Mouse (Mus musculus) activated CD4-positive, CD25-positive, alpha-beta regulatory T cell, adult 4 months (primary cell): ENCODE measurements around the gene Agpat2. TPM values are rescaled to one million over a fixed set of nuclear protein-coding genes. Genes with fewer than 3 reads are reported as not detected.

Source experiments
- ATAC-seq: one replicate; pipeline ENCODE4 v1.8.0; 2017
- polyA plus RNA-seq, 2 experiments: library from polyadenylated mRNA; unstranded; fragments of 100-300 nt; shearing (Covaris generic); gene quantifications; one replicate each; pipeline ENCODE4 v1.2.1; 2017

Gene Agpat2
- 10 to 100 TPM in 1 of 2 experiments, 1 to 10 TPM in 1; 8.2 to 11.0 TPM for polyA plus RNA-seq

- ATAC-seq: peak; percentile 71
These were observed at the start of gene Agpat2 for GRCm38 (mm10) chr2:26603720-26604671. Gene Agpat2, minus strand, starts transcription at chr2:26604417.

GRCm38 (mm10) chr2:26646643-26647293 is 42.6 kb upstream of the Agpat2 start:
- ATAC-seq: peak; percentile 96

- ATAC-seq: no peak
These were observed 39.7 kb upstream of the Agpat2 start for GRCm38 (mm10) chr2:26643942-26644341.

DNA sequence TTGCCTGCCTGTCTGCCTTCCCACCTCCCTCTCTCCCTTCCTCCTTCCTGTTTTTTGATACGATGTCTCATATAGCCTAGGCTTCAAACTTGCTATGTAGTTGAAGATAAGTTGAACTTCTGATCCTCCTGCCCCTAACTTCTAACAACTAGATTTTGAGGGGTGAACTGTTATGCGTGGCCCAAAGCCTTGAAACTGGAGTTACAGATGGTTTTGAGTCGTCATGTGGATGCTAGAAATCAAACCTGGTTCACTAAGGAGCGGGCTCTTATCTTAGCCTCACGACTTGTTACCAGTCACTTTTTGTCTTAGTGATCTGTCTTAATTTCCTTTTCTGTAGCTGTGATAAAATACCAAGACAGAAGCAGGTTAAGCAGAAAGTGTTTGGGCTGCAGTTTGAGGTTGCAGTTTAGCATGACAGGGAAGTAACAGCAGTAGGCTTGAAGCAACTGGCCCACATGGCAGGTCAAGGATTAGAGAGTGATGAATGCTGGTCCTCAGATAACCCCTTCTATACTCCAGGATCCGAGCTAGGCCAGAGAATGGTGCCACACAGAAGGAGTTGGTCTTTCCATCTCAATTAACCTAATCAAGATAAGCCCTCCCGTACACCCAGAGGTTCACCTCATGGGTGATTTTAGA is 36.9 kb upstream of the Agpat2 start:
- no peak for ATAC-seq

DNA sequence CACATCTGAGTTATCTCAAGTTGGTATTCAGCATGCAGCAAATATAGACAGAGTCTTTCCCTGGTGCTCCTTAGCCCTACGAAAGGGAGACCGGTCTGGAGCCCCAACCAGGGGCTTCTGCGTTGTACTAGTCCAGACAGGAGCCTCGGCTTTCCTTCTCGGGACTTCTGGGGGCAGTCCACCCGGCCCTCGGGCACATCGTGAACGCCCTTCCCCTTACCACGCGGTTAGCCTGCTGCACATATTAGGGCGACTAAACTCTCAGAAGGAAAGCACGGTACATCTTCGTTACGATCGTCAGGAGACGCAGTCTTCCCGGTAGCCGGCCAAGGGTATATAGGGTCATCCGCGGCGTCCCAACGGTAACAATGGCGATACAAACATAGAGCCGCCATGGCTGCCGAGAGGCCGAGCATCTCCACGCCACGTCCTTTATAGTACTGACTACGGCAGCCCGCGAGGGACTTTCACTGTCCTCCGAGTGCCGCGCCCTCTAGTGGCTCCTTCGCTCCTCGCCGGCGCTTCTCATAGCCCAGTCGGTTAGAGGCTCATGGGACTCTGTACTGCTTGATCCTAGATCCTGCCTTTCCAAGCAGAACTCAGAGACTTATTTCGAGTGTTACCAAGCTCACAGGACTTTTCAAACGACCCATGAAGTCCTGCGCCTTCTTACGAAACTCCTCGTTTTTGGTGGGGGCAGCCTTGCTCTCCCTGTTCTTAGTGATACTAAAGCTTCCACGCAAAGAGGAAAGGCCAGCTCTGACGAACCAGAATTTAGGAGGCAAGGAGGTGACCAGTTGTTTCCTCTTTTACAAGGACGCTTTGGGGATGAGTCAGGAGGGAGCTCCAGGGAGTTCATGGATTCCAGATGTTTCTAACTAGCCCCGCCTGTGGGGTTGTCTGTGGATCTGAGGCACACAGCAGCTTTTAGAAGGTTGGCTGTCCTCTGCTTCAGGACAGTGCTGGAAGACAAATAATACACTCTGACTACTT is 35.9 kb upstream of the Agpat2 start:
- ATAC-seq: peak; percentile 86

- ATAC-seq: peak; percentile 33
These were observed 34.9 kb upstream of the Agpat2 start for GRCm38 (mm10) chr2:26639083-26639482.

DNA sequence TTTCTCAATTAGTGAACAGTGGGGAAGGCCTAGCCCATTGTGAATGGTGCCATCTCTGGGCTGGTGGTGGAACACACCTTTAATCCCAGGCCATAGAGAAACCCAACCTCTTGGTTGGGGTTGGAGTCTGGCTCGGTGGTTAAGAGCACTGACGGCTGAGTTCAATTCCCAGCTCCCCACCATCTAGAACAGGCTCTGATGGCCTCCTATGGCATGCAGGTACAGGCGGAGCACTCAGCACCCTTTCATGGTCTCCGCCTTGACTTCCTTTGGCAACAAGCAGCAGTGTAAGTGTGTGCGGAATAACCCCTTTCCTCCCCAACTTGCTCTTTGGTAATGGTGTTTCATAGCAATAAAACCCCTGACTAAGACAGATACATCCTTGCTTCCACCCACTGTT is 34.4 kb upstream of the Agpat2 start:
- no peak for ATAC-seq

DNA sequence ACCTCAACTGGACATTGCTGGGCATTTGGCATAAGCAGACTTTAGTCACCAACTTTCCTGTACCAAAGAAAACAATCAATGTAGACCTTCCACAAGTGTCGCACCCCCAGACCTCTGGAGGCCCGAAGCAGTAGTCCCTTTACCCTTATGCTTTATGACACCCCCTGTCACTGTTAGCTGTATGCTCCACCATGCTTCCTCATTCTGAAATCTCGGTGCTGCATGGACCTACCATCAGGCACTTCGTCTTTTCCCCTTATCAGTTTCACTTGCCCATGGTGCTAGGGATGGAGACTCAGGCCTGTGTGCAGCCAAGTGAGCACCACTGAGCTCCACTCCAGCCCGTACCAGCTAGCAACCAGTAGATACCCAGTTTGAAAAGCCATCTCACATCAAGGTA is 33.8 kb upstream of the Agpat2 start:
- ATAC-seq: no peak

DNA sequence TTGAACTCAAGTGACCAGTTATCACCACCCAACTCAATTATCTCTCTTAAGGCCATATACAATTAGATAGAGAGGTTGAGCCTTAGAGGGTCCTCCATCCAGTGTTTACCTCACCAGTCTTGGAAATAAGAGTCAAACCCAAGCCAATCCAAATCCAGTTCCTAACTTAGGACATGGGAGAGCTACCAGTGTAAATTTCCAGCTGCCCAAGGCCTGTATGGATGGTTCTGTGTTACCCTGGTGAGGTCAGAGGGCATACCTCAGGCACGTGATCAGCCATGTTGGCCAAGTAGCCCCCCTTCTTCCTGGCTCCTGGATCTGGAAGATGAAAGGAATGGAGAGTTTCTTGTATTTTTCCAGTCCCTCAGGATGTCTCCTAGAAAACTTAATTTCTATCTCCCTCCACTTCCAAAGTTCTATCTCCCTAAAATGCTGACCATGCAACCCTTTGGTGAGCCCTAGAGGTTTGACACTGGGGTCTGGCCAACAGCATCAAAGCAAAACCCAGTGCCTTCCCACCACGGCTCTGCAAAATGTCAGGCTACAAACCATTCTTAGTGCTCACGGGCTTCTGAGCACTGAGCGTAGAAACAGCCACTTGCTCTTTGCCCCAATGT is 33.2 kb upstream of the Agpat2 start:
- no peak for ATAC-seq

GRCm38 (mm10) chr2:26636325-26636635 is 32.1 kb upstream of the Agpat2 start:
- no peak for ATAC-seq

DNA sequence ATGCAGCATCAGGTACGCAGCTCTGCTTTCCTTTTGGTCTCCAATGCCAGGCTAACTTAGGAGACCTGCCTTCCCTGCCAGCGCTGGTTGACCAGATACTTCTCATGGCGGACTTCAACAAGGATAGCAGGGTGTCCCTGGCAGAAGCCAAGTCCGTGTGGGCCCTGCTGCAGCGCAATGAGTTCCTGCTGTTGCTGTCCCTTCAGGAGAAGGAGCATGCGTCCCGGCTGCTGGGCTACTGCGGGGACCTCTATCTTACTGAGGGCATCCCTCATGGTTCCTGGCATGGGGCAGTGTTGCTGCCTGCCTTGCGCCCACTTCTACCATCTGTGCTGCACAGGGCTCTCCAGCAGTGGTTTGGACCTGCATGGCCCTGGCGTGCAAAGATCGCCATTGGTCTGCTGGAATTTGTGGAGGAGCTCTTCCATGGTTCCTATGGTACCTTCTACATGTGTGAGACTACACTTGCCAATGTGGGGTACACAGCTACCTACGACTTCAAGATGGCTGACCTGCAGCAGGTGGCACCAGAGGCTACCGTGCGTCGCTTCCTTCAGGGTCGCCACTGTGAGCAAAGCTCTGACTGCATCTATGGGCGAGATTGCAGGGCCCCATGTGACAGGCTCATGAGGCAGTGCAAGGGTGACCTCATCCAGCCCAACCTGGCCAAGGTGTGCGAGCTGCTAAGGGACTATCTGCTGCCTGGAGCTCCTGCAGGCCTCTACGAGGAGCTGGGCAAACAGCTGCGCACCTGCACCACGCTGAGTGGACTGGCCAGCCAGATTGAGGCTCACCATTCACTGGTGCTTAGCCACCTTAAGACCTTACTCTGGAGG is 31.5 kb upstream of the Agpat2 start:
- ATAC-seq: no peak

DNA sequence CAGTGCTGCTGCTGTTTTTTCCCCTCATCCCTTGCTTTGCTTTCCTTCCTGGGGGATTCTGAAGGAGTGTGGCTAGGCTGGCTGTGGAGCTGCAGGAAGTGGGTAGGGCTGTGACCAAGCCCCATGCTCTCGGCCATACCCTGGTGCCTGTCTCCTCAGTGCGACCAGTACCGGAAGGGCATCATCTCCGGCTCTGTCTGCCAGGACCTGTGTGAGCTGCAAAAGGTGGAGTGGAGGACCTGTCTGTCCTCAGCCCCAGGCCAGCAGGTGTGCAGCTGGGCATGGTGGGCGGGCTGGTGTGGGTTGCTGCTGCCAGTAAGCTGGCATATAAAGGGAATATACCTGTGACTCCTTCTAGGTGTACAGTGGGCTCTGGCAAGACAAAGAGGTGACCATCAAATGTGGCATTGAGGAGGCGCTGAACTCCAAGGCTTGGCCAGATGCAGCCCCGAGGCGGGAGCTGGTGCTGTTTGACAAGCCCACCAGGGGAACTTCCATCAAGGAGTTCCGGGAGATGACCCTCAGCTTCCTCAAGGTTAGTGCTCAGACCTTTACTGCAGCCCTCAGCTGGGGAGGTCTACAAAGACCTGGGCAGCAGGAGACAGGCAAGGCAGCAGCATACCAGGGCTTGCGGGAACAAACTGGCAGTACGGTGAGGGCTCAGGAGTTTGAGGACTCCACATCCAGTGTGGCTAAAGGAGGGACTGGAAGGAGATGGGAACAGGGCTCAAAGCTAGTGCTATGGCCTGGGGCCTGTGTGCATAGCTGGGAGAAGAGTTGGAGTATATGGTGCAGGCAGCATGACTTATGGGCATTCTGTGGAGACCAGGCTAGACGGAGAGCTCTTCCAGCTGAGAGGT is 30.6 kb upstream of the Agpat2 start:
- no peak for ATAC-seq

- ATAC-seq: no peak
These were observed 29.8 kb upstream of the Agpat2 start for GRCm38 (mm10) chr2:26633953-26634530.

- no peak for ATAC-seq
These were observed 28.6 kb upstream of the Agpat2 start for GRCm38 (mm10) chr2:26632541-26633395.

- no peak for ATAC-seq
These were observed 24.7 kb upstream of the Agpat2 start for GRCm38 (mm10) chr2:26628792-26629437.

- peak; percentile 59 for ATAC-seq
These were observed 23.9 kb upstream of the Agpat2 start, which contains the start of gene Fam69b for GRCm38 (mm10) chr2:26627921-26628739. Gene Fam69b, plus strand, starts transcription at chr2:26628457.

DNA sequence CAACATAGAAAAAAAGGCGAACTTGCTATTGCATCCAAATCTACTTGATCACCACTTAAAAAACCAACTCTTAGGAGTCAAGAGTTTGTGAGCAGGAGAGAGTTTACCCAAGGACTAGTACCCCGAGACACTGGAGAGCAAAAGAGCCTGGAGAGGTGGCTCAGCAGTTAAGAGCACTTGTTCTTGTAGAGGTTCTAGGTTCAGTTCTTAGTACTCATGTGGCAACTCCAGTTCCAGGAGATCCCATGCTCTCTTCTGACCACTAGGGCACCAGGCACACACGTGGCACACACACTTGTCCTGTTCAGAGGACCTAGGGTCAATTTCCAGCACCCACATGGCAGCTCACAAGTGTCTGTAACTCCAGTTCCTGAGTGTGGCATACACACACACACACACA is 21.9 kb upstream of the Agpat2 start:
- ATAC-seq: no peak
